Mouse (Mus musculus) forebrain, embryonic 10.5 days (tissue): ENCODE data around the gene Ctsw. TPM values are rescaled to one million over a fixed set of nuclear protein-coding genes. Genes with fewer than 3 reads are reported as not detected.

Source experiments
- DNase-seq: peaks from one replicate; pipeline ENCODE4 v3.0.0-alpha.2; 2017; ENCODE audit warnings: low spot score; ENCODE audit errors: extremely low spot score
- H3K27ac ChIP-seq: fragments of 300-500 bp; sonication (generic); 2 replicates; pipeline ENCODE4 v1.5.1; 2016; ENCODE audit warnings: mild to moderate bottlenecking
- H3K27me3 ChIP-seq: fragments of 300-500 bp; sonication (generic); 2 replicates; pipeline ENCODE4 v1.6.1; 2016; ENCODE audit warnings: mild to moderate bottlenecking; ENCODE audit not compliant: poor library complexity, severe bottlenecking
- H3K36me3 ChIP-seq: fragments of 300-500 bp; sonication (generic); replicated peaks from 2 replicates; pipeline ENCODE4 v1.6.1; 2016; ENCODE audit warnings: mild to moderate bottlenecking, moderate library complexity
- H3K4me1 ChIP-seq: fragments of 300-500 bp; sonication (generic); 2 replicates; pipeline ENCODE4 v1.6.1; 2016
- H3K4me3 ChIP-seq: fragments of 300-500 bp; sonication (generic); 2 replicates; pipeline ENCODE4 v1.5.1; 2016; ENCODE audit warnings: mild to moderate bottlenecking, moderate library complexity
- H3K9me3 ChIP-seq: fragments of 300-500 bp; sonication (generic); 2 replicates; pipeline ENCODE4 v1.6.1; 2016; ENCODE audit warnings: mild to moderate bottlenecking, moderate library complexity
- WGBS: fragments of 180-500 bp; shearing (Covaris S2); methylation state at CpG from one replicate; pipeline ENCODE4 v1.1.7; 2016; 5-methylcytosine and 5-hydroxymethylcytosine counted together
- polyA plus RNA-seq: library from polyadenylated mRNA; unstranded; fragments of >200 nt; fragmentation: Nextera tagmentation; extraction: Ambion mirVana; gene quantifications from 2 replicates; pipeline ENCODE4 v1.2.1, GENCODE M21; 2016

The Ctsw gene
- polyA plus RNA-seq = 1.1 and 1.4 TPM in 2 replicates

- WGBS = 68% methylated on average over 5 of the region's 5 CpGs
- H3K27me3 ChIP-seq = peaks cover 4% of the 10 kb centered on the region; the same call in 1 of the 2 replicates
- H3K9me3 ChIP-seq = no peaks in the 10 kb centered on the region
- no peak within 1 kb of the TSS for H3K4me3 ChIP-seq
- DNase-seq = no peak
- peaks cover 11% of the 10 kb centered on the region for H3K4me1 ChIP-seq
- peaks cover 46% of the 10 kb centered on the region for H3K36me3 ChIP-seq
- H3K27ac ChIP-seq = no peak within 1 kb of the TSS
These were observed at the start of gene Ctsw for GRCm38 (mm10) chr19:5468374-5468773. Ctsw (minus strand) TSS chr19:5468507.

DNA sequence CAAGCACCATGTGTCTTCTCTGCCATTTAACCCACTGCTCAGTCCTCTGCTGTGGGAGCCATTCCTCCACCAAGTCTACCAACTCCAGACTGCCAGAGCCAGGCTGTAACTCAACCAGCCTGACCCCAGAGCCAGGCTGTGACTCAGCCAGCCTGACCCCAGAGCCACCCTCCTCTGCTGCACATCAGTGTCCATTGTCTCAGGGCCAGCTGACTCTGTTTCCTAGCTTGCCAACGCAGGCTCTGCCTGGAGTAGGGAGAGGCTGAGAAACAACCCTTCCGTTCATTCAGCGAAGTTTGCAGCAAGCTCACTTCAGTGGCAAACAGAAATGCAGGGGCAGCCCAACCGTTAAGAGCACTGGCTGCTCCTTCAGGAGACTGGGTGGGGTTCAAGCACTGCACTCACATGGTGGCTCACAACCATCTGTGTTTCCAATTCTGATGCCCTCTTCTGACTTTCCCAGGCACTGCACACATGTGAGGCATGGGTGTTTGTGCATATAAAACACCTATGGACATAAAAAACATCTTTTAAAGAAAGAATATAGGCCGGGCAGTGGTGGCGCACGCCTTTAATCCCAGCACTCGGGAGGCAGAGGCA, 48.7 kb upstream of the Ctsw start:
- Histone ChIP-seq H3K9me3 (no peaks in the 10 kb centered on the region; the same call in none of the 2 replicates), H3K4me3 (no peak overlapping the region), H3K27ac (no peak overlapping the region), H3K4me1 (no peaks in the 10 kb centered on the region), H3K27me3 (no peaks in the 10 kb centered on the region), H3K36me3 (no peaks in the 10 kb centered on the region)
- WGBS = 82% methylated on average over 8 of the region's 8 CpGs
- no peak for DNase-seq

DNA sequence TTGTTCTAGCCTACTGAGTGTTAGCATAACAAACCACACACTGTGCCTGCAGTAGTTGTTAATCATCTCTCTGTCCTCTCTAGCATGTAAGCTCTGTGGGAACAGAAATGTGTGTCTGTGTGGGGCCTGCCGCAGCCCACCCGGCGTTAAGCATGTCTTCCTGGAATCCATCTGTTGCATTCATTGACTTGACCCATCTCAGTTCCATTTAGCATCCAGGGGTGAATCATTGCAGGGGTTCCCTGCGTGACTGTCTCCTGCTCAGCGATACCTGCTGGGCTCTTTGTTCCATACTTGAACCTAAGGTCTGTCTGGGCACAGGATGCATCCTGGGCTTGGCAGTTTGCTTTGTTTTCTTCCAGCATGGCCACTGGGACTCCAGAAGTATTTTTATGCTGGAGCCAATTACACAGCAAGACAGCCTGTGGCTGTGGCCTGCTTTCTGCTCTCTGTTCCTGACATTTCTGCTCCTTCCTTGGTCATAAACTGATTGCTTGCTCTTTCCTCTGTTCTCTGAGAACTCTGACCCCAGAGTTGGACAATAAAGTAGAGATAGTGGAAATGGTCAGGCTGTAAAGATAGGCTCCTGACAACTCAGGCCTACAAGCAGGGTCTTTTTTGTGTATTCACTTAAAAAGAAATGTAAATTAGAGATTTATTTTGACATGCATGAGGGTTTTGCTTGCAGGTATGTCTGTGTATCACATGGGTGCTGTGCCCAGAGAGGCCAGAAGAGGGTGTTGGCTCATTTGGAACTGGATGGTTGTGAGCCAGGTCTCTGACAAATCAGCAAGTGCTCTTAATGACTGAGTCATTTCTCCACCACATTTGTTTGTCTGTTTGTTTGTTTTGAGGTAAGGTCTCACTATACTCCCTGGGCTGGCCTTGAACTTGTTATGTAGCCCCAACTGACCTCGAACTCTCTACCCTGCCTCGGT, 47.8 kb upstream of the Ctsw start:
- DNase-seq = no peak
- Histone ChIP-seq H3K36me3 (no peaks in the 10 kb centered on the region), H3K4me3 (no peak overlapping the region), H3K27ac (no peak overlapping the region), H3K4me1 (peaks cover 4% of the 10 kb centered on the region), H3K9me3 (no peaks in the 10 kb centered on the region; the same call in none of the 2 replicates), H3K27me3 (peaks cover 8% of the 10 kb centered on the region; the same call in 1 of the 2 replicates)
- WGBS = 81% methylated on average over 7 of the region's 7 CpGs

DNA sequence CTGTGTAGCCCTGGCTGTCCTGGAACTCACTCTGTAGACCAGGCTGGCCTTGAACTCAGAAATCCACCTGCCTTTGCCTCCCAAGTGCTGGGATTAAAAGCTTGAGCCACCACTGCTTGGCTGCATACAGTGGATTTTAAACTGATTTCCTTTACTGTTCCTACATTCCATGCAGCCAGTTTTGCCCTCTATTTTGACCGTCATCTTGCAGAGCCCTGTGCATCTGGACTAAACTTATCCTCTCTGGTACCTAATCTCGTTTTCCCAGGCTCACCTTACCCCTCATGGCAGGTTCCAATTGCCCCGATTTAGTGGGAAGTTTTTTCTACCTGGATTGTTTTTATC, 44.7 kb upstream of the Ctsw start:
- no peak overlapping the region for H3K27ac ChIP-seq
- peaks cover 14% of the 10 kb centered on the region for H3K9me3 ChIP-seq
- H3K4me3 ChIP-seq = no peak overlapping the region
- no peaks in the 10 kb centered on the region for H3K36me3 ChIP-seq
- DNase-seq = no peak
- H3K4me1 ChIP-seq = peaks cover 21% of the 10 kb centered on the region
- WGBS = 87% methylated on average over 3 of the region's 3 CpGs
- H3K27me3 ChIP-seq = peaks cover 8% of the 10 kb centered on the region; the same call in 1 of the 2 replicates

- 85% methylated on average over 12 of the region's 12 CpGs for WGBS
- Histone ChIP-seq H3K4me3 (no peak overlapping the region), H3K4me1 (peaks cover 21% of the 10 kb centered on the region), H3K27ac (no peak overlapping the region), H3K27me3 (peaks cover 8% of the 10 kb centered on the region; the same call in 1 of the 2 replicates), H3K36me3 (no peaks in the 10 kb centered on the region), H3K9me3 (peaks cover 14% of the 10 kb centered on the region)
- no peak for DNase-seq
These were observed 44.0 kb upstream of the Ctsw start for GRCm38 (mm10) chr19:5512091-5513004.

- H3K27me3 ChIP-seq = peaks cover 8% of the 10 kb centered on the region; the same call in 1 of the 2 replicates
- peaks cover 21% of the 10 kb centered on the region for H3K4me1 ChIP-seq
- H3K9me3 ChIP-seq = peaks cover 14% of the 10 kb centered on the region
- no peak for DNase-seq
- 58% methylated on average over 15 of the region's 15 CpGs for WGBS
- H3K27ac ChIP-seq = peak overlapping the region; percentile 84
- no peaks in the 10 kb centered on the region for H3K36me3 ChIP-seq
- peak overlapping the region; percentile 57 for H3K4me3 ChIP-seq
These were observed 42.8 kb upstream of the Ctsw start for GRCm38 (mm10) chr19:5511074-5511632.

GRCm38 (mm10) chr19:5510031-5511026, 42.0 kb upstream of the Ctsw start, which contains the start of gene Snx32:
Snx32 (minus strand) TSS chr19:5510538.
- Histone ChIP-seq H3K27ac (peak within 1 kb of the TSS; percentile 84), H3K4me3 (peak within 1 kb of the TSS; percentile 57), H3K4me1 (peaks cover 21% of the 10 kb centered on the region), H3K36me3 (no peaks in the 10 kb centered on the region), H3K27me3 (peaks cover 8% of the 10 kb centered on the region; the same call in 1 of the 2 replicates), H3K9me3 (peaks cover 14% of the 10 kb centered on the region)
- peak; percentile 93 for DNase-seq
- WGBS = 2% methylated on average over 47 of the region's 47 CpGs

- no peak for DNase-seq
- H3K9me3 ChIP-seq = peaks cover 8% of the 10 kb centered on the region; the same call in 1 of the 2 replicates
- H3K4me1 ChIP-seq = no peaks in the 10 kb centered on the region
- H3K36me3 ChIP-seq = peaks cover 4% of the 10 kb centered on the region; the same call in 1 of the 2 replicates
- no peaks in the 10 kb centered on the region for H3K27me3 ChIP-seq
- no peak within 1 kb of the TSS for H3K27ac ChIP-seq
- WGBS = 58% methylated on average over 17 of the region's 17 CpGs
- H3K4me3 ChIP-seq = no peak within 1 kb of the TSS
These were observed 35.4 kb upstream of the Ctsw start, which contains the start of gene 1700020D05Rik for GRCm38 (mm10) chr19:5503687-5504086. 1700020D05Rik (minus strand) TSS chr19:5503787.

GRCm38 (mm10) chr19:5500330-5500875, 32.1 kb upstream of the Ctsw start:
- Histone ChIP-seq H3K27ac (no peak overlapping the region), H3K4me3 (no peak overlapping the region), H3K9me3 (no peaks in the 10 kb centered on the region), H3K27me3 (no peaks in the 10 kb centered on the region), H3K4me1 (0 out of 2 replicates have a peak, but pooled peaks cover 3% of the 10 kb centered on the region), H3K36me3 (peaks cover 36% of the 10 kb centered on the region)
- no peak for DNase-seq
- 84% methylated on average over 2 of the region's 2 CpGs for WGBS

DNA sequence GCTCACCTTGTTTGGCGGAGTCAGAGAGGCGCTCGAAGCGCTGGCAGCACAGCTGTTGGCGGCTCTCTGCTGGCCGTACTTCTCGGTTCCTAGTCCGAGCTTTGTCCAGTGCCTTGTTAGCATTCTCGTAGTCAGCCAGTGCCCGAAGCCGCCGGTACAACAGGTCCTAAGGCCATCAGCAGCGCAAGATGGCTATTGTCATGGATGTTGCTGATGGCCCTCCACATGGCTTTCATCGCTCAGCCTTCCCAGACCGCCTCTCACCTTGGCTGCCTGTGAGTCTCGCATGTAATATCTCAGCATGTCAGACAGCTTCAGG, 27.7 kb upstream of the Ctsw start:
- H3K4me3 ChIP-seq = no peak overlapping the region; the same call in 1 of the 2 replicates
- WGBS = 88% methylated on average over 16 of the region's 16 CpGs

More for the DNA sequence above, 27.7 kb upstream of the Ctsw start:
- Histone ChIP-seq H3K9me3 (no peaks in the 10 kb centered on the region), H3K27ac (no peak overlapping the region), H3K4me1 (peaks cover 23% of the 10 kb centered on the region), H3K36me3 (peaks cover 67% of the 10 kb centered on the region), H3K27me3 (no peaks in the 10 kb centered on the region)
- no peak for DNase-seq
